Mouse (Mus musculus) embryonic facial prominence, embryonic 13.5 days (tissue): ENCODE measurements around the gene Hibadh. TPM values are rescaled to one million over a fixed set of nuclear protein-coding genes. Genes with fewer than 3 reads are reported as not detected.
A peak's percentile ranks its signal among the peaks of the same experiment; 100 is the strongest.

Experiments
- ATAC-seq: fragments of 200-750 bp; cut with Nextera tagmentation; 2 replicates; pipeline ENCODE4 v1.8.0; 2017; ENCODE audit warnings: low read depth; ENCODE audit not compliant: insufficient number of reproducible peaks, insufficient read depth, low FRiP score, low TSS enrichment
- H3K27ac ChIP-seq: fragments of 300-500 bp; sonication (generic); 2 replicates; pipeline ENCODE4 v1.5.1; 2015; ENCODE audit warnings: moderate library complexity, mild to moderate bottlenecking, inconsistent platforms
- H3K27me3 ChIP-seq: fragments of 300-500 bp; sonication (generic); 2 replicates; pipeline ENCODE4 v1.6.1; 2015; ENCODE audit warnings: mild to moderate bottlenecking, inconsistent platforms
- H3K36me3 ChIP-seq: fragments of 300-500 bp; sonication (generic); 2 replicates; pipeline ENCODE4 v1.6.1; 2015; ENCODE audit warnings: mild to moderate bottlenecking, inconsistent platforms
- H3K4me1 ChIP-seq: fragments of 300-500 bp; sonication (generic); 2 replicates; pipeline ENCODE4 v1.6.1; 2015; ENCODE audit warnings: inconsistent platforms
- H3K4me2 ChIP-seq: fragments of 300-500 bp; sonication (generic); 2 replicates; pipeline ENCODE4 v1.6.1; 2015; ENCODE audit warnings: moderate library complexity, mild to moderate bottlenecking, inconsistent platforms
- H3K4me3 ChIP-seq: fragments of 300-500 bp; sonication (generic); 2 replicates; pipeline ENCODE4 v1.5.1; 2015; ENCODE audit warnings: mild to moderate bottlenecking, inconsistent platforms
- H3K9ac ChIP-seq: fragments of 300-500 bp; sonication (generic); 2 replicates; pipeline ENCODE4 v1.6.1; 2015; ENCODE audit warnings: mild to moderate bottlenecking, inconsistent platforms
- H3K9me3 ChIP-seq: fragments of 300-500 bp; sonication (generic); 2 replicates; pipeline ENCODE4 v1.6.1; 2016; ENCODE audit warnings: inconsistent platforms
- WGBS: fragments of 180-500 bp; shearing (Covaris S2); methylation state at CpG from one replicate; pipeline ENCODE4 v1.1.7; 2015; ENCODE audit warnings: mixed read lengths; 5-methylcytosine and 5-hydroxymethylcytosine counted together
- polyA plus RNA-seq: library from polyadenylated mRNA; unstranded; fragments of >200 nt; fragmentation: Nextera tagmentation; extraction: Ambion mirVana; gene quantifications from 2 replicates; pipeline ENCODE4 v1.2.1, GENCODE M21; 2015

The Hibadh gene
- polyA plus RNA-seq, 1 experiment from 2014 or later = 80.4 TPM

DNA sequence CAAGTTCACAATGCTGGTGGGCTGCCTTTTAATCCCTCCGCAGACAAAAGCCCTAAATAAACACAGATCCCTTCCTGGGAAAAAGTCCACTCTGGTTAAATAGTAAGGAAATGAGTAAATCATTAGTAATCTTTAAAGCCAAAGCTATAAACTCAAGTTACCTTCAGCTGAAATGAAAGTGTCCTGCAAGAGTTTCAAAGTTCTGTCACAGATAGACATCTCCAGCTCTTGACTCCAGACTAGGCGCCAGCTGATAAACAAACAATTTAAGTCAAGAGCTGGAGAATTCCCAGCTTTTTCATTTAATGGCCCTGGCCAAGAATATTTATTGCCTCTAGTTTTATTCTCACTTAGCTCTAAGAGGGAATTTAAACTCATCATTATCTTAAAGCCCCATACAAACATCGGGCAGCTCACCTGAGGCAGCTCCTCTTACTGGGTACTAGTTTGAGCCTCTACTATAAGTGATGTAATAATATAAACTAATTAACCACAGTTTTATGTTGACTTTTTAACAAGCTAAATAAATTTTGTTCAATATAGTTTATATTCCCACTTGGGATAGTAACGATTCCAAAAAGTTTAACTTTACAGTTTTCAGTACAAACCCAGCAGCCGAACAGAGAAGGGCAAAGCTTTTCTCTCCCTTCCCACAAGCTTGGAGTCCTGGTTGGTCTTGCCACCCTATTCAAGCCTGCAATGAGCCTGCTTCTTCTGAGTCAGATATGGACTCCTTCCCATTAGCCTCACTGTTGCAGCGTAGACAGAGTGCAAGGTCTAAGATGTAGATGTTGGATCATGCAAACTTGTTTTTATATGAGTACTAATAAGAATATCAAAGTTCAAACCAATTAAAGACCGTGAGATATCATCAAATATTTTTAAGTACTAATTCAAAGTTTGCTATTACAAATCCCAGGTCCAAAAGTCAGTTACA is 38.2 kb downstream of the Hibadh start:
- Histone ChIP-seq H3K36me3 (no peaks in the 10 kb centered on the region), H3K9me3 (no peaks in the 10 kb centered on the region), H3K27ac (no peak overlapping the region), H3K4me2 (no peak overlapping the region), H3K4me1 (no peaks in the 10 kb centered on the region), H3K9ac (no peak overlapping the region), H3K4me3 (no peak overlapping the region), H3K27me3 (no peaks in the 10 kb centered on the region)
- WGBS = 85% methylated on average over 7 of the region's 7 CpGs
- no peak for ATAC-seq

DNA sequence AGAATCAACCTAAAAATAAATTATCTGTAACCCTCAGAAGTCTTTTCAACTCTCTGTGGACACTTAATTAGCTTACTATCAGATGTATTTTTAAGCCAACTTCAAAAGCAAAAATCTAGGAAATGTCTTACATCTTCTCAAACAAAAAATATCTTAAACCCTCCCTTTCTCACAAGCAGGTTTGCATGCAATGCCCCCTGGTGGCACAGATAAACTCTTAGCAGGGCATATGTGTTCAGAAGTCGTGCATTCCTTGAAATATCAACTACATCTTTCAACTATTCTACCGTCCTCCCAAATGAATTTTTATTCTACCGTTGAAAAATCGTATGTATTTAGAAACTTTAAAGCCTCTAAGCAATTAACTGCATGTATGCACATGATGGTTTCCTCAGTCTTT is 39.1 kb downstream of the Hibadh start:
- no peaks in the 10 kb centered on the region for H3K36me3 ChIP-seq
- WGBS = 43% methylated on average over 4 of the region's 4 CpGs
- H3K4me3 ChIP-seq = no peak overlapping the region
- no peak overlapping the region for H3K4me2 ChIP-seq
- H3K9ac ChIP-seq = no peak overlapping the region
- no peaks in the 10 kb centered on the region for H3K4me1 ChIP-seq
- ATAC-seq = no peak
- no peaks in the 10 kb centered on the region for H3K27me3 ChIP-seq
- no peaks in the 10 kb centered on the region for H3K9me3 ChIP-seq
- H3K27ac ChIP-seq = no peak overlapping the region

DNA sequence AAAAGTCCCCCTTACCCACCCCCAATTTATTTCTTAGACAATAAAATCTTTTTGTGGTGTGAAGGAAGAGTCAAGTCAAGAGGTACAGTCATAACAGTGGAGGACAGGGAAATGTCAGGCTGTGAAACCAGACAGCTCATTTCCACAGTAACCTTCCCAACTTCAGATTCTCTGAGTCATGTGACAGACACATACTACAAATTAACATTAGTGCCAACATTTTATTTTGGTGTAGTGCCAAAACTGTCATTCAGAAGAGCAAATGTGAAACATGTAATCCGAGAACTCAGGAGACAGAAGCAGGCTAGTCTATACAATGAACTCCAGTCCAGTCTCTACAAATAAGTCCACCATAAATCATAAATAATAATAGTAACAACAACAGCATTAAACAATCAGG is 45.4 kb downstream of the Hibadh start:
- no peaks in the 10 kb centered on the region for H3K36me3 ChIP-seq
- no peak overlapping the region for H3K4me2 ChIP-seq
- H3K4me1 ChIP-seq = no peaks in the 10 kb centered on the region
- no peaks in the 10 kb centered on the region for H3K9me3 ChIP-seq
- no peak overlapping the region for H3K27ac ChIP-seq
- ATAC-seq = no peak
- no peak overlapping the region for H3K4me3 ChIP-seq
- H3K27me3 ChIP-seq = no peaks in the 10 kb centered on the region
- H3K9ac ChIP-seq = no peak overlapping the region
- WGBS = 88% methylated on average over 1 of the region's 1 CpGs

DNA sequence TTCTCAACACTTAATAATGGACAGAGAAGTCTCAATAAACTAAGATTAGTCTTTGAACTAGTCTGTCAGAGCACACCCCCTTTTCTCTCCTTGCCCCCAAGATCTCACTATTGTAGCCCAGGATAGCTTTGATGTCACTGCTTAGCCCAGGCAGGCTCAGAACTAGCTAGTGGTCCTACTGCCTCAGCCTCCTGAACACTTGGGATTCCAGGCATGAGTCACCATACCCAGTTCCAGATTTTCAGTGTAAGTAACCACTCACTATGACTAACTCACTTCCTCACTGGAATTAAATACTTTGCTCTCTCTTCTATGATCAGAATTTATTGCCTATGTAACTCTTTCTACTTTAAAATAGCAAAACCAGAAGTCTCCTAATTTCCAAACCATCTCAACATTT is 53.6 kb downstream of the Hibadh start:
- Histone ChIP-seq H3K36me3 (peaks cover 6% of the 10 kb centered on the region; the same call in 1 of the 2 replicates), H3K9ac (no peak overlapping the region), H3K27ac (no peak overlapping the region), H3K4me3 (no peak overlapping the region), H3K9me3 (no peaks in the 10 kb centered on the region), H3K4me2 (no peak overlapping the region), H3K27me3 (no peaks in the 10 kb centered on the region), H3K4me1 (no peaks in the 10 kb centered on the region)
- ATAC-seq = no peak

DNA sequence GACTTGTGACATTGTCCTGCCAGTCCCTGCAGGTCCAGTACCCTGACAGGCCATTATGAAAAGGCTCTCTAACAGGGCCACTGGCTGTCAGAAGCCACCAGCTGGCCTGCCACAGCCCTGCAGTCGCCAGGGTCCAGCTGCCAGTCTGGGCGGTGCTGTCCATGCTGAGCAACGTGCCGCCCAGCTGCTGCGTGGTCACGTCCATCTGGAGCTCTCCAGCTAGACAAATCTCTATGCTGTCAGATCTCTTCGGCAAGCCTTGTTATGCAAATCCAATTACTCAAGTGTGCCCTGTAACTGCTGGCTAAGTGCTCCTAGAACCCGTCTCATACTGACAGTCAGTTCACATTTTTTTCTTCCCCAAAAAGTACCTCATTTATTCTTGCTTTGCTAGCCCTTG is 55.8 kb downstream of the Hibadh start:
- no peaks in the 10 kb centered on the region for H3K9me3 ChIP-seq
- no peaks in the 10 kb centered on the region for H3K4me1 ChIP-seq
- H3K4me3 ChIP-seq = no peak overlapping the region
- peaks cover 6% of the 10 kb centered on the region; the same call in 1 of the 2 replicates for H3K36me3 ChIP-seq
- ATAC-seq = no peak
- no peak overlapping the region for H3K27ac ChIP-seq
- H3K9ac ChIP-seq = 0 out of 2 replicates have a peak overlapping the region, but pooled peaks have one; percentile 32
- H3K4me2 ChIP-seq = no peak overlapping the region
- H3K27me3 ChIP-seq = no peaks in the 10 kb centered on the region
- WGBS = 39% methylated on average over 8 of the region's 8 CpGs

DNA sequence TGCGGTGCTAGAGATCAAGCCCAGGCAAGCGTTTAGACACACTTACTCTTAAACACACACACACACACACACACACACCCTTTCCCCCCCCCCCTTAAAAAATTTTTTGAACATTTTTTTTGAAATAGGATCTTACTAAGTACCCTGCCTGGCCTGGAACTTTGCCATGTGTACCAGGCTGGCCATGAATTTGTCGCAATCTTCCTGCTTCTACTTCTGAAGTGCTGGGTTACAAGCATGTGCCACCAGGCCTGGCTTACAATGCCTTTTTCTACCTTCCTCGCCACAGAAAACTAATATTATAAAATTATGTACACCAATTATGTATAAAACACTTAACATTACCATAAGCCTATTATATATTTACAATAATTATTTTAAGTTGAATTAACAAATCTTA is 59.1 kb downstream of the Hibadh start:
- no peaks in the 10 kb centered on the region for H3K9me3 ChIP-seq

DNA sequence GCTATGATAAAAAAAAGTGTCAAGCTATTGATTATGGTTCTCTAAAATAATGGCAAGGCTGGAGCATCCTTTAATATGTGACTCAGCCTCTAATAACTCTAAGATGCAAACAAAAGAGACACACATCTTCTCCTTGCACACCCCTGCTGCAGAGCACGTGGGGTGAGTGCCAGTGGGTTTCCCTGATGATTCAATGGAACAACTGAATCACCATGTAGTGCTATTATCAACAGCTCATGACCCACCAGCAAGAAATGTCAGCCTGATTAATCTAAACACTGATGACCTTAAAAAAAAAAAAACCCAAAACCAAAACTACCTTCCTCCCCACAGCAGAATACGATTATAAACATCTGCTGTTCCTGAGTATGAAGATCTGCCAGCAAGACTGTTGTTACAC is 61.9 kb downstream of the Hibadh start:
- ATAC-seq = no peak
- no peak overlapping the region for H3K4me2 ChIP-seq
- H3K9ac ChIP-seq = no peak overlapping the region
- no peak overlapping the region for H3K4me3 ChIP-seq
- WGBS = 63% methylated on average over 2 of the region's 2 CpGs
- no peaks in the 10 kb centered on the region for H3K36me3 ChIP-seq
- H3K27ac ChIP-seq = no peak overlapping the region
- no peaks in the 10 kb centered on the region for H3K4me1 ChIP-seq
- no peaks in the 10 kb centered on the region for H3K9me3 ChIP-seq
- no peaks in the 10 kb centered on the region for H3K27me3 ChIP-seq

More for the DNA sequence above, 59.1 kb downstream of the Hibadh start:
- 73% methylated on average over 4 of the region's 4 CpGs for WGBS
- Histone ChIP-seq H3K9ac (no peak overlapping the region), H3K4me3 (no peak overlapping the region), H3K27me3 (no peaks in the 10 kb centered on the region), H3K27ac (no peak overlapping the region), H3K36me3 (no peaks in the 10 kb centered on the region), H3K4me2 (no peak overlapping the region), H3K4me1 (no peaks in the 10 kb centered on the region)
- no peak for ATAC-seq

DNA sequence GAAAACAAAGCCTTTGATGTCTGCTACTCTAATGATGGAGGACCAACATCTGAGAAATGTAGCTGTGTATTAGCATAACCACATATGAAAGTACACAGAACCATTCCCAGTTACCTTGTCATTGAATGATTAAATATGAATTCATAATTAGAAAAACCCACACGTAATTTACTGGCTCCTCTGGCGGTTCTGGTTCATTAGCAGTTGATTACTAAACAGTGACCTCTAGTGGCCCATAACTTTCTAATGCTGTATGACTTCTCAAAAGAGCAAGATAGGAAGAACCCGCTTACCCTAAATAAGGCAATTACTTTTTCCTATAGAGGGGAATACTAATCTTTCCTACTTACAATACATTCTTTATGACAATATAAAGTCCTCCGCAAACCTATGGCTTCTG is 62.9 kb downstream of the Hibadh start:
- no peaks in the 10 kb centered on the region for H3K27me3 ChIP-seq
- ATAC-seq = no peak
- H3K36me3 ChIP-seq = no peaks in the 10 kb centered on the region
- no peak overlapping the region for H3K4me3 ChIP-seq
- no peaks in the 10 kb centered on the region for H3K4me1 ChIP-seq
- H3K9me3 ChIP-seq = no peaks in the 10 kb centered on the region
- H3K9ac ChIP-seq = no peak overlapping the region
- 27% methylated on average over 4 of the region's 4 CpGs for WGBS
- no peak overlapping the region for H3K4me2 ChIP-seq
- H3K27ac ChIP-seq = no peak overlapping the region

DNA sequence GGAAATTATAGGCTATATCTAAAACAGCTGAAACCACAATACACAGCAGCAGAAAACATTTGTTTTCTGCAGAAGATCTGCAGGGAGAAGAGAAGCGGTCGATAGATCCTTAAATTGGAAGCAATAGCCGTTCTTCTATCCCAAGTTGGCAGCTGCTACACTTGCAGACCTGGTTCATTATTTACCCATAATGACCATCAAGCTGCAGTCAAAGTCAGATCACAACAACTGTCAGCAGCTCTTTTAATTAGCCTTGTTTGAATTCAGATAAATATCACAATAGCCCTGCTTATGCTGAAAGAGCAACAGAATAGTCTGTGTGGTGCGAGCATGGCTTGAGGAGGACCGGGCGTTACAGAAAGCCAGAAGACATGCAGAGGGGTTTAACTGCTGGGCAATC is 71.5 kb downstream of the Hibadh start:
- Histone ChIP-seq H3K4me1 (no peaks in the 10 kb centered on the region), H3K27me3 (no peaks in the 10 kb centered on the region), H3K4me3 (no peak overlapping the region), H3K4me2 (no peak overlapping the region), H3K36me3 (no peaks in the 10 kb centered on the region), H3K27ac (no peak overlapping the region), H3K9ac (no peak overlapping the region), H3K9me3 (no peaks in the 10 kb centered on the region)
- no peak for ATAC-seq
- 84% methylated on average over 6 of the region's 6 CpGs for WGBS

DNA sequence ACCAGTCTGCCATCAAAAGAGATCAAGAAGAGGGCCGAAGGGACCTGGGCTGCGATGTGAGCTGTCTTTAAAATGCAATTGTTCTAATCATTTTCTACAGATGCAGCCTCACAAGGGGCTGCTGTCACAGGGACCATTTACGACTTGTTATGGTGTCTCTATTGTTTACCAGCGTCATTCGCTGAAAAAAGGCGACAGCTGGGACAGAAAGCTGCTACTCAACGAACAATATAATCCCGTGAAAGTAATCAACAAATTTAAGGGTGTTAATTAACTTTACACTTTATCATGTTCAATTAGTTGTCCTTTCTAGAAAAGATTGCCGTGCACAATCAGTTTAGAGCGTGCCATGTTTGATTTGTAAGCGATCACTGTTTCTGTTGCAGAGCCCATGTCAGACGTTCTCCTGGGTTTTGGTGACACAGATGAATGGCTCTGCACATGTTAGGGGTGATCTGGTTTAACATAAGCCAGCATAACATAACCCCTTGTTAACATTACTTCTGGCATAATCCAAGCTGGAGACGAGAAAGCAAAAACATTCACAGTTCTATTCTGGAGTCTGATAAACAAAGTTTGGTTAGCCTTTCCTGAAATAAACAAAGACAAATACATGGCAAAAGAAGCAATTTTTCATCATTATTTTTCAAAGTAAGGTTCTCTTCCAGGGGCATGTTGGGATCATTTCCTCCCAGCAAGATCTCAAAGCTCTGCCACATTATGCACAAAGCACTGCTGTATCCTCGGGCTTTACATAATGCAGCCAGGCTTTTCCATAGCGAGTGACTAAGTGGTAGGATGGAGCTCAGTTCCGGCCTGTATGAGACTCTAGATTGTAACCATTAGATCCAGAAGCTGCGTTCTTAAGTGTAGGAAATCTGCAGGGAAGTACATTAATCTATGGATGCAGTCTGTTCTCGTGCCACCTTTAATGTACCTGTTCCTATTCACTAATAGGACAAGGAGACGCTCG is 72.6 kb downstream of the Hibadh start:
- Histone ChIP-seq H3K9ac (no peak overlapping the region), H3K27ac (no peak overlapping the region), H3K36me3 (no peaks in the 10 kb centered on the region), H3K4me1 (no peaks in the 10 kb centered on the region), H3K4me2 (no peak overlapping the region), H3K9me3 (no peaks in the 10 kb centered on the region), H3K27me3 (no peaks in the 10 kb centered on the region), H3K4me3 (no peak overlapping the region)
- WGBS = 76% methylated on average over 20 of the region's 20 CpGs
- no peak for ATAC-seq

DNA sequence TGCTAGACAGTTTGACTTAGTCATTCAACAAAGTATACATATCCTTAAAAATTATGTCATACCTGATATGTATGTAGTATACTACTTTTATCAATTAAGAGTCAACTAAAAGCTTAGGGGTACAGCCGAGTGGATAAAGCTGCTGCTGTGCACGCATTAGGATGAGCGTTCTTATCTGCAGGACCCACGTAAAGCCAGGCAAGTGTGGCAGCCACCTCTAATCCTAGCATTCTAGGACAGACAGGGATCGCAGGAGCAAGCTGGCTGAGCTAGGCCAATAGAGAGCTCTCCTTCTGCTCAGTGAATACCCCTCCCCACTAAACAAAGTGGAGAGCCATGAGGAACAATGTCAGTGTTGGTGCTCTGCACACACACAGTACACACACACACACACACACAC is 75.0 kb downstream of the Hibadh start:
- H3K9ac ChIP-seq = no peak overlapping the region
- H3K4me1 ChIP-seq = no peaks in the 10 kb centered on the region
- no peak overlapping the region for H3K4me3 ChIP-seq
- 86% methylated on average over 5 of the region's 5 CpGs for WGBS
- no peaks in the 10 kb centered on the region for H3K9me3 ChIP-seq
- no peaks in the 10 kb centered on the region for H3K27me3 ChIP-seq
- no peak overlapping the region for H3K4me2 ChIP-seq
- no peaks in the 10 kb centered on the region for H3K36me3 ChIP-seq
- no peak overlapping the region for H3K27ac ChIP-seq
- no peak for ATAC-seq
